Mouse (Mus musculus): ENCODE data around the gene Gpr141.

Gene Gpr141

DNA sequence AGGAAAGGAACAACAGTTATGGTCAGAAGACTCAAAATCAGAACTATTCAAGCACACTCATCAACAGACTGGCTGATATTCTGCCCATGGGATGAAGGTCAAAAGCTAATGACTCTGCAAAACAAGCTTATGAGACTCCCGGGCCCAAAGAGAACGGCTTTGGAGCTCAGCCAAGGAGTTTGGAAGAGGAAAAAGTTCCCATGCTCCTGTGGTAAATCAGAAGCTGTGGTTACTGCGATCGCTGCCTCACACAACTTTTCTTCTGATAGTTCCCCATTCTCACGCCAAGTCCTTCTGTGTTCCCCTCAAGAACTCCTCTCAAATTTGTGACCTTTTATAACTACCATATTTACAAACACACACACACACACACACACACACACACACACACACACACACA is 105.1 kb downstream of the Gpr141 start:
- no peak for DNase-seq (ENCODE audit: low read depth)

DNA sequence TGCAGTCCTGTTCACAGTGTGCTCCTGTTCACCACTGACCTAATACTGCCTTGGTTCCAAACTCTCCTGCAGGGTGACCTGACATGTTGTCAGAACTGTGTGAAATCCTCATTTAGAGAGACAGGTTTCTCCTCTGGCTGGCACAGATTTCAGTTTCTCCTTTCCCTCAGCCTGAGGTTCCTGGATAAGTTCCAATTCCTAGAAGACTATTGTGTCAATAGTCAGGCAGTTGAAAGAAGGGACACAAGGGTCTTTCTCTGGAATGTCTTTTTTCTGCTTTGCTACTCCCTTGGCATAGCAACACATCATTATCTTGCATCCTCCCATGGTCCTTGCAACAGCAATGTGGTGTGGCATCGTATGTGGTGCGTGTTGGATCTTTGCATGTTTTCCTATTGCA is 106.9 kb downstream of the Gpr141 start:
- no peak for DNase-seq (ENCODE audit: low read depth)

DNA sequence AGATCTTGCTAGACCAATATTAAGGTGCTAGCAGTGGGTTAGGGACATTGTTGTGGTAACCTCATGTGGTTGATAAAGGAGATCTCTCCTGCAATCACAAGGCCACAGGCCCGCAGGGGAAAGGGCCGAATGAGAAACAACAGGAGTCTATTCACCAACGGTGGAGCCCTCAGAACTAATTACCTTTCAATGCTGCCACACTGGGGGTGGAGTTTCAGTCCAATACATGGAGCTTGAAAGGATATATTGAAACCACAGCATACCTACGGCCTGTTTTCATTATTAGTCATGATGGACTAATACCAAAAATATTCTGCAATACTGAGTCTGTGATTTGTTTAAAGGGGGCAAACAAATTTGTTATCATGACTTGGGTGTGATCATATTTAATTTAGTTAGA is 120.3 kb downstream of the Gpr141 start:
- no peak for DNase-seq (ENCODE audit: low read depth)

DNA sequence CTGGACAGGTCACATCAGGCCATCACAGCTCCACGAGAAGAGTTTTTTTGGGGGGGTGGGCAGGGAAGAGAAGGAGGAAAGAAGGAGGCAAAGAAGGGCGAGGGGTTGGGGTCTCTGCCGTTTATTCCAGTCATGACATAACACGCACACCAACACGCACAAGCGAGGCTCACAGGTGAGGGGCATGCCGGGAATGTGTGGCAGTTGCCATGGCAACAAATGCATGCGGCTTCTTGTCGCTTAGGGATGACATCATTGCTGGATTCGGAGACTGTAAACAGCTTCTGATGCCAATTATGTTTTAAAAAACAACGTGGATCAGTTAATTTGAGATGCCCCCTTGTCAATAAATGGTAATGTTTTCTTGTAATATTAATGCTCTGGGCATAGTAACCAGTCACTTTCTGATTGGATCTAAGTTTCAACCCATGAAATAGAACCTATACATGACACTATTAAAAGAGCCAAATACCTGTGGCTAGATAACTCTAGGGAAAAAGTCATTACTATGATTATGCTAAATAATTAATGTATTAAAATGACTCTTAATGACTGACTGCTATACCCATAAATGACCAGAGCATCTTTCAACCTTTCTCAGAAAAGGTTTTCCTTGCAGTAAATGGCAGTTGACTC is 122.5 kb downstream of the Gpr141 start:
- no peak for DNase-seq (ENCODE audit: low read depth)

DNA sequence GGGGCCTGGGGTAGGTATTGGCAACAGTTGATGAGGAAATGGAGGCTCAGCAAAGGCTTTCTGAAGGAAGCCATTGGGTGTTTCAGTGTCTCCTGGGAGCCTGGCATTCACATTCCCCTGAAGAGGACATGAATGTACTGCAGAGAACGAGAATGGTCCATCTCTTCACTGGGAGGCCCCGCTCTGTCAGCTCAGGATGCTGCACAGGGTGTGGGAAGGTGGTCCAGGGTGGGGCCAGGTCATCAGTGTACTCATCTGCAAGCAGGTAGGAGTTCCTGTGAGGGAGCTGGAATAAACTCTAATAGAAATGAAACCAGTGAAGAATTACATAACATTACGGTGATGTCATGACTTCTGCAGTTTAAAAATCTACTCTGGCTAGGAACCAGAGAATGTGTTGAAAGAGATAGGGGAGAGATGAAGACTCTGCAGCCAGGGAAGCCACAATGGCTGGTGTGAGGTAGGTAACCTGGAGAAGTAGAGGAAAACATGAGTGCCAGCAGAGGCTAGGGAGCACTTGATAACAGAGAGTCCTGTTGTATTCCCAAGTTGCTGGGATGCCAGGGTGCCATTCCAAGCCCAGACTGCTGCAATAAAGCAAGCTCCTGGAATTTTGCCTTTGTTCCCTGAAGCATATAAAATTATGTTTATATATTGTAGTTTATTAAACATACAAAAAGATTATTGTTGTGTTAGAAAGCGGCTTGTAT is 123.2 kb downstream of the Gpr141 start:
- no peak for DNase-seq (ENCODE audit: low read depth)

Measured in c-Kit-positive CD71-negative TER-119-negative erythroid progenitor cells, embryonic 14.5 days (primary cell).